Mouse (Mus musculus) olfactory bulb, adult 2 months (tissue): ENCODE results near the gene Zbtb9.

ENCODE experiments used
- CTCF ChIP-seq: fragments of 200-500 bp; IDR thresholded peaks from 2 replicates; pipeline ENCODE4 v1.5.1; 2012; ENCODE audit warnings: low read depth, mild to moderate bottlenecking, low read length, moderate library complexity; ENCODE audit not compliant: insufficient read depth
- POLR2A ChIP-seq: fragments of 200-500 bp; IDR thresholded peaks from 2 replicates; pipeline ENCODE4 v1.6.1; 2012; ENCODE audit warnings: mild to moderate bottlenecking, low read depth, low read length, moderate library complexity; ENCODE audit not compliant: insufficient read depth

DNA sequence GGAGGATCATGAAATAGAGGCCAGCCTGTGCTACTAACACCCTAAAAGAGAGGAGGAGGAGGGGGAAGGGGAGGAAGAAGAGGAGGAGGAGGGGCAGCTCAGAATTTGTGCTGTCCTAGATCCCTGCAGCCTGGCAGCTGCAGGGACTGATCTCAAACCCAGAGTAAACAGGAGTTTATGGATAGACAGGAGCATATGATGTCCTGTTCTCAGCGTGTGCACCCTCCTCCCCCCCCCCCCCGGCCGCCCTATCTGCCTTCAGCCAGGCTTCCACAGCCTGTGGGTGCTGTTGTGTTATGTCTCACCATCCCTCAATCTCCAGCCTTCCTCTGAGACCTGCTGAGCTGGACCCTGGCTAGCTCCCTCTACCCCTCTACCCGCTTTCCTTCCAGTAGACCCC, 55.9 kb downstream of the Zbtb9 start, which contains the start of gene Bak1:
- no peak for TF ChIP-seq POLR2A
- TF ChIP-seq CTCF: no peak
